Comparison of ENCODE assay signal across 29 mouse cellular contexts in the genomic region with DNA sequence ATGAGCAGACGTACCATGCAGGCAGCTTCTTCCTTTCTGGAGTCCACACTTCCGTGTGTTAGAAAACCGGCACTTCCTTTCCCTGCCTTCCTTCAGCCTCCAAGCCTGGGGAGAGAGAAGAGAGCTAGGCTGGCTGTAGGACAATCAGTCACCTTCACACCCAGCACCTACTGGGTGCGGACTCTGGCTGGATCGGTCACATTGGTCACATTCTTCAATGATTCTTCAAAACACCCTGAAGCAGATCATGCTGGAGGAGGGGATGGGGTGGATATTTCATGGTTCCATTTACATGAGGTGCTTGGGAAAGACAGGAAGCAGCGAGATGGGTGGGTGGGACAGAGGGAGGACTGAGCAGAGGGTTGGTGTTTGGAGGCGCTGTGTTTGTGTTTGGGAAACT. TPM values are rescaled to one million over a fixed set of nuclear protein-coding genes. Genes with fewer than 3 reads are reported as not detected.
DNase-seq lines count a peak whose midpoint lies in the region; ATAC-seq and TF ChIP-seq lines count a peak whose summit lies in the region.
"Had no signal": no experiment of that assay in that cellular context is flagged by ENCODE, and none has a peak within 500 bp of the region (broad histone marks: within the 10 kb centered on the region; RNA-seq: fewer than 3 reads in every experiment).

No protein-coding gene starts in this region.

- no peaks in the 10 kb centered on the region for H3K27me3 ChIP-seq in liver, embryonic 15.5 days
- no peaks in the 10 kb centered on the region for H3K27me3 ChIP-seq in liver, embryonic 12.5 days (replicated peaks)
- H3K27me3 ChIP-seq: CH12.LX; embryonic facial prominence, embryonic 13.5 days; forebrain, embryonic 13.5 days; heart, embryonic 13.5 days had no signal

- H3K4me2 ChIP-seq in liver, embryonic 15.5 days, result no peak overlapping the region
- H3K4me2 ChIP-seq in liver, embryonic 12.5 days, result no peak overlapping the region
- H3K4me2 ChIP-seq: embryonic facial prominence, embryonic 13.5 days; forebrain, embryonic 13.5 days; heart, embryonic 13.5 days; hindbrain, embryonic 14.5 days had no signal

- no peak for TF ChIP-seq CTCF in bone marrow macrophage, adult 2 months (IDR thresholded peaks at IDR 0.05; ENCODE audit: low read depth, low read length)

- H3K4me3 ChIP-seq in liver, embryonic 15.5 days (replicated peaks), result no peak overlapping the region
- no peak overlapping the region for H3K4me3 ChIP-seq in liver, embryonic 12.5 days
- H3K4me3 ChIP-seq in bone marrow macrophage, adult 2 months (ENCODE audit: insufficient read depth, low read length), result no peak overlapping the region
- H3K4me3 ChIP-seq in macrophage (ENCODE audit: inconsistent target), result no peak overlapping the region
- H3K4me3 ChIP-seq: embryonic facial prominence, embryonic 13.5 days; erythroblast, embryonic 14.5 days; forebrain, embryonic 13.5 days; gastrocnemius, adult 2 months; heart, adult 2 months; heart, embryonic 10.5 days; heart, embryonic 13.5 days had no signal

- H3K79me2 ChIP-seq in macrophage (ENCODE audit: inconsistent target), result no peaks in the 10 kb centered on the region

- peaks cover 42% of the 10 kb centered on the region for H3K4me1 ChIP-seq in liver, embryonic 15.5 days (replicated peaks)
- H3K4me1 ChIP-seq in liver, embryonic 12.5 days, result peaks cover 49% of the 10 kb centered on the region
- H3K4me1 ChIP-seq in bone marrow macrophage, adult 2 months (ENCODE audit: control insufficient read depth, insufficient read depth, low read length), result peaks cover 52% of the 10 kb centered on the region

- peak overlapping the region; percentile 2; the same call in 1 of the 2 replicates for H3K27ac ChIP-seq in liver, embryonic 15.5 days (replicated peaks)
- no peak overlapping the region for H3K27ac ChIP-seq in liver, embryonic 12.5 days
- H3K27ac ChIP-seq in bone marrow macrophage, adult 2 months (ENCODE audit: insufficient read depth, low read depth, low read length), result 0 out of 2 replicates have a peak overlapping the region, but pooled peaks have one; percentile 23
- H3K27ac ChIP-seq in macrophage, result peak overlapping the region; percentile 99
- H3K27ac ChIP-seq: embryonic facial prominence, embryonic 13.5 days; forebrain, embryonic 13.5 days; gastrocnemius, adult 2 months; heart, adult 2 months; heart, embryonic 13.5 days; hindbrain, embryonic 14.5 days; hindbrain, postnatal 0 days had no signal

- no peaks in the 10 kb centered on the region for H3K9me3 ChIP-seq in liver, embryonic 15.5 days (replicated peaks)
- H3K9me3 ChIP-seq in liver, embryonic 12.5 days (replicated peaks), result no peaks in the 10 kb centered on the region
- H3K9me3 ChIP-seq: embryonic facial prominence, embryonic 13.5 days; forebrain, embryonic 13.5 days; heart, embryonic 10.5 days had no signal

- H3K36me3 ChIP-seq in liver, embryonic 15.5 days (replicated peaks), result no peaks in the 10 kb centered on the region
- no peaks in the 10 kb centered on the region for H3K36me3 ChIP-seq in liver, embryonic 12.5 days
- H3K36me3 ChIP-seq in macrophage (ENCODE audit: inconsistent target), result no peaks in the 10 kb centered on the region
- H3K36me3 ChIP-seq: embryonic facial prominence, embryonic 13.5 days; heart, embryonic 10.5 days; heart, embryonic 13.5 days had no signal

- H3K9ac ChIP-seq in liver, embryonic 15.5 days, result no peak overlapping the region
- no peak overlapping the region for H3K9ac ChIP-seq in liver, embryonic 12.5 days
- H3K9ac ChIP-seq: embryonic facial prominence, embryonic 13.5 days; forebrain, embryonic 13.5 days; forebrain, postnatal 0 days; heart, embryonic 13.5 days; hindbrain, embryonic 14.5 days had no signal

- no peak for TF ChIP-seq POLR2A in bone marrow macrophage, adult 2 months (IDR thresholded peaks at IDR 0.05; ENCODE audit: borderline replicate concordance, low read depth, low read length)

- ATAC-seq in liver, embryonic 15.5 days (ENCODE audit: insufficient read depth), result no peak
- no peak for ATAC-seq in liver, embryonic 12.5 days
- ATAC-seq: forebrain, embryonic 13.5 days; forebrain, postnatal 0 days; hindbrain, postnatal 0 days; inflammation-experienced regulatory T-cells, adult 6 months had no signal

- no peak for DNase-seq in lung, postnatal 36 days
- DNase-seq in gastrocnemius, adult 8-10 months (ENCODE audit: low spot score in 2 of 2), result no peak
- no peak for DNase-seq in thymus, postnatal 4 days
- DNase-seq: adrenal gland, postnatal 10 days; adrenal gland, postnatal 36 days; B cell, adult 2 months; cerebellum, adult 11 months; cerebellum, adult 2 months; cerebellum, adult 9-11 months; cerebellum, postnatal 25 days; forebrain, postnatal 0 days; gastrocnemius, adult 2 months; gastrocnemius, postnatal 25 days; heart, adult 2 months; heart, postnatal 14 days; heart, postnatal 4 days had no signal

- WGBS in liver, embryonic 15.5 days (ENCODE audit: insufficient replicate concordance), result 60% methylated on average over 7 of the region's 7 CpGs
- 61% methylated on average over 7 of the region's 7 CpGs for WGBS in liver, embryonic 12.5 days (ENCODE audit: insufficient replicate concordance)
- 77% methylated on average over 7 of the region's 7 CpGs for WGBS in macrophage (ENCODE audit: missing documents)

RNA-seq across cellular contexts. Expression of a gene that starts 30.5 kb away (rescaled TPM):
- polyA plus RNA-seq in liver, embryonic 15.5 days (2015; fragmentation: Nextera tagmentation; extraction: Ambion mirVana), result 9.0 and 9.1 TPM in 2 replicates
- polyA plus RNA-seq in liver, embryonic 12.5 days (2016; fragmentation: Nextera tagmentation; extraction: Ambion mirVana), result 12.7 and 13.0 TPM in 2 replicates
- polyA plus RNA-seq in bone marrow macrophage, adult 2 months (2012; ENCODE audit: insufficient read depth, insufficient read length, missing spikeins), result 67.5 and 83.4 TPM in 2 replicates
- total RNA-seq in macrophage (2018; cell fraction: chromatin; rRNA removed), result 100 to 1,000 TPM in 6 of 26 experiments, 10 to 100 TPM in 19, 1 to 10 TPM in 1; 9.2 to 143 (median 58.4) TPM
- total RNA-seq in macrophage (2018; cell fraction: cytosol; rRNA removed), result 100 to 1,000 TPM in 11 of 26 experiments, 10 to 100 TPM in 15; 40.1 to 135 (median 81.6) TPM
- total RNA-seq in macrophage (2018; cell fraction: nucleus; rRNA removed), result 100 to 1,000 TPM in 11 of 26 experiments, 10 to 100 TPM in 15; 38.3 to 241 (median 91.4) TPM
- 86.0 to 211 TPM (median 135 TPM) in 3 replicates for polyA plus RNA-seq in macrophage (2018)
- total RNA-seq in gastrocnemius, adult 8-10 months (2022), result 1 to 10 TPM; 3.3 to 5.5 (median 4.0) TPM
